Mouse (Mus musculus) midbrain, embryonic 12.5 days (tissue): ENCODE results near the gene Cfc1. TPM values are rescaled to one million over a fixed set of nuclear protein-coding genes. Genes with fewer than 3 reads are reported as not detected.
A peak's percentile ranks its signal among the peaks of the same experiment; 100 is the strongest.

Source experiments
- ATAC-seq: fragments of 200-750 bp; cut with Nextera tagmentation; 2 replicates; pipeline ENCODE4 v1.8.0; 2017; ENCODE audit warnings: low read depth, moderate TSS enrichment, moderate library complexity; ENCODE audit not compliant: low FRiP score
- H3K27ac ChIP-seq: fragments of 300-500 bp; sonication (generic); replicated peaks from 2 replicates; pipeline ENCODE4 v1.5.1; 2016; ENCODE audit warnings: mild to moderate bottlenecking
- H3K27me3 ChIP-seq: fragments of 300-500 bp; sonication (generic); 2 replicates; pipeline ENCODE4 v1.6.1; 2016; ENCODE audit warnings: mild to moderate bottlenecking
- H3K36me3 ChIP-seq: fragments of 300-500 bp; sonication (generic); 2 replicates; pipeline ENCODE4 v1.6.1; 2016
- H3K4me1 ChIP-seq: fragments of 300-500 bp; sonication (generic); 2 replicates; pipeline ENCODE4 v1.6.1; 2016
- H3K4me2 ChIP-seq: fragments of 300-500 bp; sonication (generic); replicated peaks from 2 replicates; pipeline ENCODE4 v1.6.1; 2016; ENCODE audit warnings: mild to moderate bottlenecking, moderate library complexity
- H3K4me3 ChIP-seq: fragments of 300-500 bp; sonication (generic); 2 replicates; pipeline ENCODE4 v1.5.1; 2016; ENCODE audit warnings: mild to moderate bottlenecking
- H3K9ac ChIP-seq: fragments of 300-500 bp; sonication (generic); replicated peaks from 2 replicates; pipeline ENCODE4 v1.6.1; 2016; ENCODE audit warnings: mild to moderate bottlenecking, moderate library complexity
- H3K9me3 ChIP-seq: fragments of 300-500 bp; sonication (generic); 2 replicates; pipeline ENCODE4 v1.6.1; 2016; ENCODE audit warnings: mild to moderate bottlenecking
- WGBS: fragments of 180-500 bp; shearing (Covaris S2); methylation state at CpG from one replicate; pipeline ENCODE4 v1.1.7; 2016; 5-methylcytosine and 5-hydroxymethylcytosine counted together
- polyA plus RNA-seq: library from polyadenylated mRNA; unstranded; fragments of >200 nt; fragmentation: Nextera tagmentation; extraction: Ambion mirVana; gene quantifications from 2 replicates; pipeline ENCODE4 v1.2.1, GENCODE M21; 2016

The Cfc1 gene
- polyA plus RNA-seq, 1 experiment from 2014 or later, result not detected

DNA sequence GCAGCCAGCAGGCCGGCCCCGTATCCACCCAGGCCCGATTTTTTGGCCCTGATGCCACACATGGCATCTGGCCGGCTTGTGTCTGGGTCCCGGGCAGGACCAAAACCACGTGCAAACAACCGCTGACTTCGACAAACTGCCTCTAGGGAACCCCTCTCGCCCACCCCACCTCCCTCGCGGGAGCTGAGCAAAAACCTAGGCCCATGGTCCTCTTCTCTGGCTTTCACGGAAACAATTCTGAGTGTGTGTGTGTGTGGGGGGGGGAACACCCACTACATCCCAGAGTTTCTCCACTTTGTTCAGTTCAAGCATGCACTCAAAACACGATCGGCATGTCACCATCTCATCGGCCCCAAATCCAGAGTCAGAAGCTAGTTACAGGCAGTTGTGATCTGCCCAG lies 25.4 kb downstream of the Cfc1 start, which contains the start of gene Prss40:
Gene Prss40, minus strand, starts transcription at position 101 of the 400 bp plus-strand sequence.
- Histone ChIP-seq H3K9me3 (no peaks in the 10 kb centered on the region), H3K4me3 (no peak within 1 kb of the TSS), H3K27ac (no peak within 1 kb of the TSS), H3K9ac (no peak within 1 kb of the TSS), H3K27me3 (no peaks in the 10 kb centered on the region), H3K4me2 (no peak within 1 kb of the TSS), H3K36me3 (no peaks in the 10 kb centered on the region), H3K4me1 (no peaks in the 10 kb centered on the region)
- ATAC-seq, result no peak
- 90% methylated on average over 15 of the region's 15 CpGs for WGBS

DNA sequence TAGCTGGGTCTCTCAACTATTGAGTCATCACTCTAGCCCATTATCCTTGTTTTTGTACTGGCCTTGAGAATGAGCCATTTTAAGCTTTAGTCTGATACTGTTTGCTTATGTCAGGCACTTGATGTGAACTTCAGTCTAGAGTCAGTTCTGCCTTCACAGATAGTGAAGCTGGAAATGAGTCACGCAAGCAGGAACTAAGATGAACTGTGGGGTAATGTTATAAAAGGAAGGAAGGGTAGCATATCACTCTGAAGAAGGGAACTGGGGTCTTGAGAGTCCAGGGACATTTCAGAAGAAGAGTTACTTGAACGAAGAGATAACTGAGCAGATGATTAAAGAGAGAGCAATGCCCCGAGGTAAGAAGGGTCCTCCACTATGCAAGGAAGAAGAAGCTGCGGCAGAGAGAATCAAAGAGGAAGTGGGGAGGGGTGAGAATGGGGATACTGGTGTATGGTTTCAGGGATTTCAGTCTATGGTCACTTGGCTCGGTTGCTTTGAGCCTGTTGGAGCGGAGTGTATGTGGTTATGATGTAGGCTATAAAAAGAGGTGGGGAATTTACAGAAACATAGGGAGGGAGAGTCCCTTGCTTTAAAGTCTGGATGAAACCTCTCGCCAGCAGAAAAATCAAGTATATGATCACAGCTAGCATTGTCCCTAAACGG lies 29.1 kb downstream of the Cfc1 start:
- no peaks in the 10 kb centered on the region for H3K36me3 ChIP-seq
- H3K4me2 ChIP-seq, result no peak overlapping the region
- no peaks in the 10 kb centered on the region for H3K9me3 ChIP-seq
- no peak for ATAC-seq
- 88% methylated on average over 8 of the region's 8 CpGs for WGBS
- H3K4me1 ChIP-seq, result no peaks in the 10 kb centered on the region
- no peak overlapping the region for H3K9ac ChIP-seq
- H3K27ac ChIP-seq, result no peak overlapping the region
- no peaks in the 10 kb centered on the region for H3K27me3 ChIP-seq
- no peak overlapping the region for H3K4me3 ChIP-seq

DNA sequence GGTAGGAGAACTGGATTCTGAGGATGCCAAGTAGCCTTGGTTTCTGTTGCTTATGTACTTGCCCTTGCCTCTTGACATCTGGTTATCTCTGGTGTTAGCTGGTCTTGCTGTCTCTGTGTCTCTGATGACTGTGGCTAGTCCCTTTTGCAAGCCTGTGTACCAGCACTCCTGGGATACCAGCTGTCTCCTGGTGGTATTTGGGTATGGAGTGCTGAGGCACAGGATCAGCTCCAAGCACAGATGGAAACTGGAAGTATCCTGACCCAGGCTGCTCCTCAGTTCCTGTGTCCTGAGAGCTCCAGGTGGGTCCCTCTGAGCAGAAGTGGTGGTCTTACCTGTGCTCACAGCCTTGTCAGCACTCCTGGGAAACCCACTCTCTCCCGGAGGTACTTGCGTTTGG lies 32.7 kb downstream of the Cfc1 start:
- H3K36me3 ChIP-seq, result no peaks in the 10 kb centered on the region
- H3K27ac ChIP-seq, result no peak overlapping the region
- no peak overlapping the region for H3K4me3 ChIP-seq
- no peak overlapping the region for H3K4me2 ChIP-seq
- no peaks in the 10 kb centered on the region for H3K4me1 ChIP-seq
- WGBS, result 98% methylated on average over 2 of the region's 2 CpGs
- H3K9ac ChIP-seq, result no peak overlapping the region
- no peaks in the 10 kb centered on the region for H3K27me3 ChIP-seq
- H3K9me3 ChIP-seq, result no peaks in the 10 kb centered on the region
- no peak for ATAC-seq

DNA sequence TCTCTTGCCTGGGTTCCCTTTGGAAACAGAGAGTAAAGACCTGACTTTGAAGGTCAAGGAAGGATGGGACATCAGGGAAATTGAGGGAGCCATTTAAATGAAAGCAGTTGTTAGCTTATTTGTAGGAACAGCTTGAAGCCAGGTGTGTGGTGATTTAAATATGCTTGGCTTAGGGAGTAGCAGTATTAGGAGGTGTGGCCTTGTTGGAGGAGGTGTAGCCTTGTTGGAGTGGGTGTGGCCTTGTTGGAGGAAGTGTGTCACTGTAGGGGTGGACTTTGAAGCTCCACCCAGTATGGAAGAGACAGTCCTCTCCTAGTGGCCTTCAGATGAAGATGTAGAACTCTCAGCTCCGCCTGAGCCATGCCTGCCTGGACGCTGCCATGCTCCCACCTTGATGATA lies 34.4 kb downstream of the Cfc1 start:
- no peak overlapping the region for H3K9ac ChIP-seq
- H3K4me1 ChIP-seq, result no peaks in the 10 kb centered on the region
- H3K4me3 ChIP-seq, result no peak overlapping the region
- no peak overlapping the region for H3K4me2 ChIP-seq
- no peak for ATAC-seq
- H3K27ac ChIP-seq, result no peak overlapping the region
- WGBS, result 92% methylated on average over 2 of the region's 2 CpGs
- H3K36me3 ChIP-seq, result no peaks in the 10 kb centered on the region
- no peaks in the 10 kb centered on the region for H3K27me3 ChIP-seq
- no peaks in the 10 kb centered on the region for H3K9me3 ChIP-seq

DNA sequence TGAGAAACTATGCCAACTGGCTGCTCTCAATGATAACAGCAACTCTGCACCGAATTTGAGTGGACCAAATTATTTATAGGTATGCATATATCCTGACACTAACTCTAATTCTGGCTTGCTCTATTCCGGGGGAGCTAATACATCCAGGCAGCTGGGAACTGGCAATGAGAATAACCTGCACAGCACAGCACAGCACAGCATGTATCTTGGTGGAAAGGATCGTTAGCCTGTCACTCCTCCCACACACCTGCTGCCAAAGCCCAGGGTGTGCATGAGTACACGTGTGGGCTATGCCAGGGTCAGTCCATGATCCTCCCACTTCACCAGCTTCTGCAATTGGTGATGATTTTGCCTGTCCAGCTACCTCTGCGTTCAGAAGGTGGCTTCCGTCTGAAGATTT lies 36.0 kb downstream of the Cfc1 start:
- no peaks in the 10 kb centered on the region for H3K4me1 ChIP-seq
- H3K4me2 ChIP-seq, result no peak overlapping the region
- ATAC-seq, result no peak
- H3K27me3 ChIP-seq, result no peaks in the 10 kb centered on the region
- H3K4me3 ChIP-seq, result no peak overlapping the region
- no peak overlapping the region for H3K9ac ChIP-seq
- WGBS, result 65% methylated on average over 6 of the region's 6 CpGs
- H3K27ac ChIP-seq, result no peak overlapping the region
- H3K36me3 ChIP-seq, result no peaks in the 10 kb centered on the region
- no peaks in the 10 kb centered on the region for H3K9me3 ChIP-seq

DNA sequence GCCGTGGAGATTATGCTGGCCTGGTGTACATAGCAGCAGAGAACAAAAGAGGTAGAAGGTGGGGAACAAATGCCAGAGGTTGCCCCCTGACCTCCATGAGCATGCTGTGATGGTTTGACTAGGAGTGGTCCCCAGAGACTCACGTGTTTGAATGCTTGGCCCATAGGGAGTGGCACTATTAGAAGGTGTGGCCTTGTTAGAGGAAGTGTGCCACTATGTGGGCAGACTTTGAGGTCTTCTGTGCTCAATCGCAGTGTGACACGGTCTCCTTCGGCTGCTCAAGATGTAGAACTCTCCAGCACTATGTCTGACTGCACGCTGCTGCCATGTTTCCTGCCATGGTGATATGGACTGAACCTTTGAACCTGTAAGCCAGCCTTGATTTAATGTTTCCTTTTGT lies 37.8 kb downstream of the Cfc1 start:
- Histone ChIP-seq H3K4me1 (no peaks in the 10 kb centered on the region), H3K27me3 (peaks cover 10% of the 10 kb centered on the region), H3K4me2 (no peak overlapping the region), H3K4me3 (no peak overlapping the region), H3K27ac (no peak overlapping the region), H3K36me3 (no peaks in the 10 kb centered on the region), H3K9ac (no peak overlapping the region), H3K9me3 (no peaks in the 10 kb centered on the region)
- no peak for ATAC-seq
- 82% methylated on average over 6 of the region's 6 CpGs for WGBS

DNA sequence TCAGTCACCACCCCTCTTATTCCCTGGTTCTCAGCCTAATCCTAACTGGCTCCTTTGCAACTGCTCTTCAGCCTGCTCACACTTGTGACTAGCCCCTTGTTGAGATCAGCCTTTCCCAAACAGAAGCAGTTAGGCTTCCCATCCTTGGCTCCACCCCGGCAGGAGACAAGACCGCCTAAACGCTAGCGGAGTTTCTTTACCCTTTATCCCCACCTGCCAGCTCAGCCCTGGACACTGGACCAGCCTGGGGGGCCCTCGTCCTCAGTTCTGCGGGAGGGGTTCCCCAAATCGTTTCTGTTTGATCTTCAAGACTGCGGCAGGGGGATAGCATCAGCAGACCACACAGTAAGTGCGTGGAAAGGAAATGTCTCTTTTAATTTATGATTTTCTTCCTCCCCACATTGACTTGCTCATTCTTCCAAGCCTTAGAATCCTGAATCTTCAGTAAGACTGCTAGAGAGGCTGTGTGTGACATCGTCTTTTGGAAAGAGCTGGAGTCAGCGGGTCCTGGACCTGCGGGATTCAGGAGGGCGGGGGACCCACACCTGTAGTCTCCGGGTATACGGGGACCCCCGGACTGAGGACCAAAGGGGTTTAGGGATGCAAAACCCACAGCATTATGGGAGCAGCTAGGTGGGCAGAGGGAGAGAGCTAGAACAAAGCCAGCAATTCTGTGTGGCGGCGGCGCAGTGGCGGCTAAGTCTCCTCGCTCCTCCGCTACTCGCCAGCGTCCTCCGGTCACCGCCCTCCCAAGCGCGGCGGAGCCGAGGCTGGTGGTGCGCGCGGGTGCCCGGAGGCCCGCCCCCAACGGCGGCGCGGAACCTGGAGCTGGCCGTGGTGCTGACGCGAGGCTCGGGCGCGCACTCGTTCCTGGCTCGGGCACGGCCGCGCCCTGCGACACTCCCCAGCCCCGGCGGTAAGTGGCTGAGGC lies 43.7 kb downstream of the Cfc1 start, which contains the start of gene Amer3:
Gene Amer3, plus strand, starts transcription at position 807 of the 931 bp plus-strand sequence.
- under 1% methylated on average over 53 of the region's 53 CpGs for WGBS
- H3K9me3 ChIP-seq, result no peaks in the 10 kb centered on the region
- H3K4me2 ChIP-seq, result peak within 1 kb of the TSS; percentile 78
- no peaks in the 10 kb centered on the region for H3K36me3 ChIP-seq
- H3K9ac ChIP-seq, result peak within 1 kb of the TSS; percentile 65
- H3K4me1 ChIP-seq, result peaks cover 14% of the 10 kb centered on the region; the same call in 1 of the 2 replicates
- H3K4me3 ChIP-seq, result peak within 1 kb of the TSS; percentile 53
- peaks cover 38% of the 10 kb centered on the region for H3K27me3 ChIP-seq
- peak; percentile 91 for ATAC-seq
- H3K27ac ChIP-seq, result peak within 1 kb of the TSS; percentile 73

DNA sequence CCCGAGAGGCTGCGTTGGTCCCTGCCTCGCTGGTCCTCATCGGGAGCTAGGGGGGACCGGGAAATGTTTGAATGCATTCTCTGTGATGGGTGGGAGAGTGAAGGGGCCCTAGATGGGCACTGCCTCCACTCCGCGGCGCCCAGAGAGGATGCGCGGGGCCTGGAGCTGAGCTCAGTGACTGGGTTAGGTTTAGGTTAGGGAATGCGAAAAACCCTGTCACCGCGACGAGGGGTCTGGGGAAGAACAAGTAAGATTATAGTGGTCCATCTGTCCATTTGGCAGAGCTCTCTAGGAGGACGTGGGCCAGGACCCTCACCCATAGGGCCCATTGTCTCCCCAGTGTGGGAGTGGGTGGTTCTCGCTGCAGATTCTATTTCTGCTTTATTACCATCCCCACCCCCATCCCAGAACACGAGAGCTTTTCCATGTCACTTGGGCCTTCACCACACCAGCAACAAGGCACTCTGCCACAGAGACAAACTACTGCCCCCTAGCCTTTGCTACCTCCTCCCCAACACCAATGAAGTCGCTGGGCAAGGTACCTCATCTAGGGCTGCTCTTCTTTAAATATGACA lies 44.4 kb downstream of the Cfc1 start:
- Histone ChIP-seq H3K27me3 (peaks cover 38% of the 10 kb centered on the region), H3K4me3 (peak overlapping the region; percentile 53), H3K9me3 (no peaks in the 10 kb centered on the region), H3K36me3 (no peaks in the 10 kb centered on the region), H3K9ac (peak overlapping the region; percentile 65), H3K27ac (peak overlapping the region; percentile 73), H3K4me2 (peak overlapping the region; percentile 78), H3K4me1 (peaks cover 14% of the 10 kb centered on the region; the same call in 1 of the 2 replicates)
- ATAC-seq, result peak; percentile 80
- 1% methylated on average over 18 of the region's 18 CpGs for WGBS

DNA sequence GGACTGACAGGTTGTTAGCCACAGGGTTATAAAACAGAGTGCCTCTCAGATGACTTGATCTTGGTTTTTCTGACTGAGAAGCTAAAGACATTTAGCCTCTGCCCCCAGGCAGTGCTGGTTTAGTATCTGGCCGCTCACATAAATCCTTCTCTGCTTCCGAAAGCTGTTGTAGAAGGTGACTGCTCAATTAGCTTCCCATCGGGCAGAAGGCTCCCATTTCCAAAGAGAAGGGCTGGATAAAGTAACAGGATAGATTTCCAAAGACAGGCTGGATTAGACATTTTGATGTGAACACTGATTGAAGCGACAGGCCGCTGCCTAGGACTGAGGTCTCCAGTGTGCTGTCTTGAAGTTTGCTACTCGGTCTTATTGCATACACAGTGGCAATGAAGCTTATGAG lies 46.8 kb downstream of the Cfc1 start:
- Histone ChIP-seq H3K4me3 (no peak overlapping the region), H3K4me1 (peaks cover 14% of the 10 kb centered on the region; the same call in 1 of the 2 replicates), H3K27ac (no peak overlapping the region), H3K9ac (no peak overlapping the region), H3K36me3 (peaks cover 6% of the 10 kb centered on the region), H3K4me2 (no peak overlapping the region), H3K27me3 (peaks cover 34% of the 10 kb centered on the region), H3K9me3 (no peaks in the 10 kb centered on the region)
- ATAC-seq, result no peak
- 71% methylated on average over 6 of the region's 6 CpGs for WGBS

DNA sequence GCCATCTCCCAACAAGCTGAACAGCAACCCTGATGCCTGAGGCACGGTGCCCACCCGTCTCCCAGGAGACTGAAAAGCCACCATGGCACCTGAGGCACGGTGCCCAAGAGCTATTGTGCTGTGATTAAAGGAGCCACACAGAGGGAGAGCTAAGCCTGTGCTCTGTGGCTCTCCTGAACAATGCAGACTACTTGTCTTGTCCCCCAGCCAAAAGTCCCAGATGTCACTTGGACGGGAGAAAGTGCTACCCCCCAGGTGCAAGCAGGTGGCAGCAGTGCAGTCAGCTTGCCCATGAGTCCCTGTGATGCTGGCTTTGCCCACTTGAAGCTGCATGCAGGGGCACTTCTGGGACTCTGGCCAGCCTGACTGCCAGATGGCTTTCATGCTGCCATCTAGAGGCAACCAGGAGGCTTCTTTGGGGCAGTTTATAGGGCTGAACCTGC lies 48.4 kb downstream of the Cfc1 start:
- Histone ChIP-seq H3K9ac (no peak overlapping the region), H3K27ac (no peak overlapping the region), H3K4me2 (no peak overlapping the region), H3K27me3 (peaks cover 21% of the 10 kb centered on the region), H3K9me3 (no peaks in the 10 kb centered on the region), H3K4me1 (peaks cover 9% of the 10 kb centered on the region; the same call in 1 of the 2 replicates), H3K4me3 (no peak overlapping the region), H3K36me3 (peaks cover 23% of the 10 kb centered on the region)
- 9% methylated on average over 4 of the region's 4 CpGs for WGBS
- ATAC-seq, result no peak

DNA sequence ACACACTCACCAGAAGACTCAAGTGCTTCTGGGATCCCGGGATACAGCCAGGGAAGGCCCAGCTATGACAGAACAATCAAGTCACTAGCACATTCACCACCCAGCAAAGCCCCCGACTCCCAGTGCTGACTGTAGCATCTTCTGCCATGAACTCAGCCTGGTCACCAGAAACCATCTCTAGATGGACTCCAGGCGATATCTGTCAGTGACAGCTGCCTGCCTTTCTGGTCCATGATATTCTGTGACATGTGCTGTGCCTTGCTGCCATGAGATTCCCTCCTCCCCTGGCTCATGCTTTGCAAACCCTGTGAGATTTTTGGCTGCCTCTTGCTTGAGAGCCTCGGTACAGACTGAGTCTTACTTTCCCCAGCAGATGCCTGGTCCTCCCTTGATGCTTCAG lies 49.3 kb downstream of the Cfc1 start:
- Histone ChIP-seq H3K4me2 (no peak overlapping the region), H3K27ac (no peak overlapping the region), H3K4me1 (0 out of 2 replicates have a peak, but pooled peaks cover 4% of the 10 kb centered on the region), H3K4me3 (no peak overlapping the region), H3K9me3 (no peaks in the 10 kb centered on the region), H3K27me3 (peaks cover 13% of the 10 kb centered on the region; the same call in 1 of the 2 replicates), H3K36me3 (peaks cover 24% of the 10 kb centered on the region), H3K9ac (no peak overlapping the region)
- WGBS, result 75% methylated on average over 4 of the region's 4 CpGs
- ATAC-seq, result no peak
